Mouse (Mus musculus) neutrophil, adult 83 days (primary cell): ENCODE data around the gene Prps2. TPM values are rescaled to one million over a fixed set of nuclear protein-coding genes. Genes with fewer than 3 reads are reported as not detected.

Source experiments
- total RNA-seq, 2 experiments: library from RNA; stranded (reverse); gene quantifications; one replicate each; pipeline ENCODE4 v1.2.4; 2023

The Prps2 gene
- total RNA-seq: 10 to 100 TPM; 10.9 to 14.1 TPM

DNA sequence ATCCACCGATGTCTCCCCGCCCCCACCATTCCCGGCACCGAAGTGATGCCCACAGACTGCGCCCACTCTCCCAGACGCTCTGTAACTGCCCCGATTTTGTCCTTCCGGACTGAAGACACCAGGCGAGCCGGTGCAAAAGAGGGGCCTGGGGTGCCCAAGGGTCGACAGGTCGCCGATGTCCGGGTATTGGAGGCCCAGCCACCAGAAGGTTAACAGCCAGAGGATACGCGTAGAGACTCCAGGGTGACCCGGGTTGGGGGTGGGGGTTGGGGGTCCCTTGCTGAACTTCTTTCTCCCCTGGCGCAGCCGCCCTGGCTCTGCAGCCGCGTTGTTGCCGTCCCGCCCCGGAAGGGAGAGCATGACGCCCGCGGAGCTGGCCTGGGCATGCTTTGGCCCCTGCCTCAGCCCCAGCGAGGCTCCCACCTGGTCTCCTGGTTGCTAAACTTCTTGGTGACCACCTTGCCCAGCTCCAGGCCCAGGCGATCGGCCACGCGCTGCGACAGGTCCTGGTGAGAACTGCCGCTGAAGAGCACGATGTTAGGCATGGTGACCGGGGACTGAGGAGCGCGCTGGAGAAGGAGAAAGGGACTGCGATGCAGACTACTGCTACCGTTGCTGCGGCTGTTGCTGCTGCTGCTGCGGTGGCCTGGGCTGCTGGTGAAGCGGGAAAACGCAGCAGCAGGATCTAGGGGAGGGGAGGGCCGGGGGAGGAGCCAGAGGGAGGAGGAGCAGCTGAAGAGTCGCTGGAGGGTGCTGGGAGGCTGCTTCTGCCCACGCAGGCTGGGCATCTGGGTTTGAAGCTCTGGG lies at the start of gene Prps2:
Gene Prps2, minus strand, starts transcription at position 703 of the 807 bp plus-strand sequence.

DNA sequence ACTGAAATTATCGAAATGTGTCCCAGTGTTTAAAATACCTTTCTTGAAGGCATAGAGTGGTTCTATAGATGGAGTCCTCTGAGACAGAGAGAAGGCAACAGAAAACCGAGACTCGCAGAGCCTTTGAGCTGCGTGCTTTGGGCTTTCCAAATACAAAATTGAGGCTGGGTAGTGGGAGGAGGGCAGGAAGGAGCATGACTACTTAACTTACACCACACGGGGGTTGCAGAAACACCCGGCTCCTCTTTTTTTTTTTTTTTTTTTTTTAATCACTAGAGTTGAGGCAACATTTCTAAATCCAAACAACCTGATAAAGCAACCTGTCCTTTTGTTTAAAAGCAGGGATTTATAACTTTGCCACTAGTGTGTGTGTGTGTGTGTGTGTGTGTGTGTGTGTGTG lies 52.1 kb downstream of the Prps2 start, which contains the start of gene Tlr7:
Gene Tlr7, minus strand, starts transcription at position 160 of the 400 bp plus-strand sequence.

Other genes starting within 250 kb of the Prps2 start
- gene Tmsb4x, start 173.4 kb downstream of the Prps2 start, total RNA-seq: 1,000 to 10,000 TPM; 6,628 to 6,666 TPM
- 10 to 100 TPM; 40.7 to 52.0 TPM for gene Tlr8, start 118.4 kb downstream of the Prps2 start, total RNA-seq
- gene Tlr7, start 52.2 kb downstream of the Prps2 start, total RNA-seq: 10 to 100 TPM; 17.7 to 20.4 TPM